Mouse (Mus musculus) lung, adult 2 months (tissue): ENCODE results near the gene Tnpo3.

Source experiments
- CTCF ChIP-seq: fragments of 200-500 bp; IDR thresholded peaks from 2 replicates; pipeline ENCODE4 v1.5.1; 2011; ENCODE audit warnings: mild to moderate bottlenecking, low read length, control low read depth; ENCODE audit not compliant: insufficient read depth
- POLR2A ChIP-seq: fragments of 200-500 bp; IDR thresholded peaks from 2 replicates; pipeline ENCODE4 v1.6.1; 2011; ENCODE audit warnings: low read depth, mild to moderate bottlenecking, control low read depth, low read length, borderline replicate concordance; ENCODE audit errors: extremely low read depth

- TF ChIP-seq POLR2A (no peak), CTCF (no peak)
Observed at GRCm38 (mm10) chr6:29636322-29637092, 26.8 kb upstream of the Tnpo3 start.
